Mouse (Mus musculus) neural tube, embryonic 14.5 days (tissue): Measurements from ENCODE around the gene Olfr1195. TPM values are rescaled to one million over a fixed set of nuclear protein-coding genes. Genes with fewer than 3 reads are reported as not detected.
"Not testable (repeated sequence)": the region's sequence is repeated elsewhere in the genome, so short reads cannot be mapped to it uniquely, and the experiment has no call there.

Experiments
- ATAC-seq: fragments of 200-750 bp; cut with Nextera tagmentation; 2 replicates; pipeline ENCODE4 v1.8.0; 2017; ENCODE audit warnings: low read depth, mild to moderate bottlenecking, moderate TSS enrichment, moderate library complexity
- H3K27ac ChIP-seq: fragments of 300-500 bp; sonication (generic); 2 replicates; pipeline ENCODE4 v1.5.1; 2014; ENCODE audit warnings: low read depth, mild to moderate bottlenecking, control low read depth, low read length, moderate library complexity, mixed read lengths
- H3K27me3 ChIP-seq: fragments of 300-500 bp; sonication (generic); 2 replicates; pipeline ENCODE4 v1.6.1; 2014; ENCODE audit warnings: low read length; ENCODE audit not compliant: control insufficient read depth, insufficient read depth
- H3K36me3 ChIP-seq: fragments of 300-500 bp; sonication (generic); 2 replicates; pipeline ENCODE4 v1.6.1; 2014; ENCODE audit warnings: low read length, mixed read lengths; ENCODE audit not compliant: control insufficient read depth, insufficient read depth
- H3K4me1 ChIP-seq: fragments of 300-500 bp; sonication (generic); 2 replicates; pipeline ENCODE4 v1.6.1; 2014; ENCODE audit warnings: low read length; ENCODE audit not compliant: control insufficient read depth, insufficient read depth
- H3K4me2 ChIP-seq: fragments of 300-500 bp; sonication (generic); 2 replicates; pipeline ENCODE4 v1.6.1; 2014; ENCODE audit warnings: mild to moderate bottlenecking, low read depth, low read length, control low read depth
- H3K4me3 ChIP-seq: fragments of 300-500 bp; sonication (generic); 2 replicates; pipeline ENCODE4 v1.5.1; 2014; ENCODE audit warnings: low read depth, low read length, control low read depth, mixed read lengths
- H3K9ac ChIP-seq: fragments of 300-500 bp; sonication (generic); replicated peaks from 2 replicates; pipeline ENCODE4 v1.6.1; 2014; ENCODE audit warnings: low read depth, mild to moderate bottlenecking, control low read depth, low read length, mixed read lengths
- H3K9me3 ChIP-seq: fragments of 300-500 bp; sonication (generic); 2 replicates; pipeline ENCODE4 v1.6.1; 2016; ENCODE audit warnings: low read length; ENCODE audit not compliant: control insufficient read depth
- WGBS: fragments of 180-500 bp; shearing (Covaris S2); extraction: QIAGEN DNeasy Blood & Tissue Kit; methylation state at CpG from one replicate; pipeline ENCODE4 v1.1.7; 2014; 5-methylcytosine and 5-hydroxymethylcytosine counted together
- polyA plus RNA-seq: library from polyadenylated mRNA; unstranded; fragments of >200 nt; fragmentation: Nextera tagmentation; extraction: Ambion mirVana; gene quantifications from 2 replicates; pipeline ENCODE4 v1.2.1, GENCODE M21; 2014

Gene Olfr1195
- not detected in 2 replicates for polyA plus RNA-seq

DNA sequence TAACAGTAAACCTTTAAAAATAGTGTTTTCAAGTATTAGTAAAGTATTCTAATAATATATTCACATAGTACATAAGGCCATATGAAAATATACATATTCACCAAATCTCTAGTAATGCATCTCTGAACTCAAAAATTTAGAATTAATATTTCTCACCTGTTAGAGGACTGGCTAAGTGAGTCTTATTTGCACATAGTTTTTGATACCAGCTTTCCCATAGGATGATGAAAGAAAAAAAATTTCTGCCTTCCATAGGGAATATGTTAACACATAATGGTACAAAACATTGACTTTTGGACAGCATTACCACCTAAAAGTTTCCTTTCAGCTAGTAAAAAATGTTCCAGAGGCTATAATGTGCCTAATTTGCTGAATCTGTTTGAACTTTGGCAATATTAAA is at the start of gene Olfr1195:
Gene Olfr1195 (minus strand): TSS at position 101 of the 400 bp plus-strand sequence.
- no peaks in the 10 kb centered on the region for H3K36me3 ChIP-seq
- no peak for ATAC-seq
- H3K9me3 ChIP-seq = no peaks in the 10 kb centered on the region
- H3K4me3 ChIP-seq = no peak within 1 kb of the TSS
- H3K27ac ChIP-seq = no peak within 1 kb of the TSS
- no peak within 1 kb of the TSS for H3K9ac ChIP-seq
- H3K4me2 ChIP-seq = no peak within 1 kb of the TSS
- H3K27me3 ChIP-seq = no peaks in the 10 kb centered on the region
- H3K4me1 ChIP-seq = no peaks in the 10 kb centered on the region

DNA sequence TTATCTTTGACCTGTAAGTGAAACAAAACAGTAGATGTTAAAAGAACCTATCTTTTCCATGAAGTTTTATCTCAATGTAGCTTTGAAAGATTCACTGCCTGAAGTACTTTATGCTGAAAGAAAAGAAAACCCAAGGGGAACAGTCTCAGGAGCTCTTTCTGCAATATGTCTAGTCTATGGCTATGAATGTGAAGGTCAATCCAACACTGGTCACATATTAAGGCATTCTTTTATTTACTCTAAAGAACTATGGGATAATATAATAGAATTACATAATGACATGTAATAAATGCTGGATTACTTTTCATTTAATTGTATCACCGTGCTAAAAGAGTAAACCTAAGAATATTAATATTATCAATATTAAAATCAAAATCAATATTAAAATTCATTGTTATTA is 43.3 kb upstream of the Olfr1195 start, which contains the start of gene Olfr1197:
Gene Olfr1197 (minus strand): TSS at position 101 of the 400 bp plus-strand sequence.
- Histone ChIP-seq H3K9me3 (no peaks in the 10 kb centered on the region), H3K9ac (no peak within 1 kb of the TSS), H3K4me1 (no peaks in the 10 kb centered on the region), H3K4me2 (no peak within 1 kb of the TSS), H3K27ac (no peak within 1 kb of the TSS), H3K27me3 (no peaks in the 10 kb centered on the region), H3K4me3 (no peak within 1 kb of the TSS), H3K36me3 (no peaks in the 10 kb centered on the region)
- WGBS = 83% methylated on average over 1 of the region's 1 CpGs
- no peak for ATAC-seq

GRCm38 (mm10) chr2:88704497-88704896 is 15.5 kb upstream of the Olfr1195 start, which contains the start of gene Olfr1196:
Gene Olfr1196, minus strand, starts transcription at chr2:88704597.
- 88% methylated on average over 2 of the region's 2 CpGs for WGBS
- no peaks in the 10 kb centered on the region for H3K36me3 ChIP-seq
- H3K9me3 ChIP-seq = no peaks in the 10 kb centered on the region
- no peak within 1 kb of the TSS for H3K27ac ChIP-seq
- H3K4me1 ChIP-seq = no peaks in the 10 kb centered on the region
- no peak for ATAC-seq
- no peak within 1 kb of the TSS for H3K4me2 ChIP-seq
- H3K9ac ChIP-seq = no peak within 1 kb of the TSS
- H3K4me3 ChIP-seq = no peak within 1 kb of the TSS
- no peaks in the 10 kb centered on the region for H3K27me3 ChIP-seq

- not testable (repeated sequence) for H3K9ac ChIP-seq, H3K4me1 ChIP-seq, H3K9me3 ChIP-seq, H3K27me3 ChIP-seq, H3K4me3 ChIP-seq, H3K27ac ChIP-seq, ATAC-seq, H3K4me2 ChIP-seq, H3K36me3 ChIP-seq
Measured at GRCm38 (mm10) chr2:88675328-88675727, 13.7 kb downstream of the Olfr1195 start, which contains the start of gene Olfr1193. Gene Olfr1193, plus strand, starts transcription at chr2:88675628.

DNA sequence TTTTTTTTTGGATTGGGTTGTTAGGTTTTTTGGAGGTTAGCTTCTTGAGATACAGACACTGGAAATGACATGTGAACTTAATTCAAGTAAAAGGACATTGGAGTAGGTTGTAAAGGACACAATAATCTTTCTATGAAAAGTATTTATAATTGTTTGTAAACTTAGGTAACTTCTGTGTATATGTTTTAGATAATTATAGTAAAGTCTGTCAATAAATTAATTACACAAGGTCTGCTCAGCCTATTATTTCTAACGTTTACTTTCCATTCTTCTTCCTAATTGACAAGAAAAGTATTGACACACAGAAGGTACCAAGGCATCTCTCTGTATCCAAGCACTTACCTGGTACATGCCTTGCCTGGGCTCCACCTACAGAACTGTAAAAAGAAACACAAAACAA is 40.8 kb downstream of the Olfr1195 start, which contains the start of gene Olfr1192-ps1:
Gene Olfr1192-ps1 (plus strand): TSS at position 301 of the 400 bp plus-strand sequence.
- Histone ChIP-seq H3K27ac (no peak within 1 kb of the TSS), H3K36me3 (no peaks in the 10 kb centered on the region), H3K9me3 (no peaks in the 10 kb centered on the region), H3K4me2 (no peak within 1 kb of the TSS), H3K27me3 (no peaks in the 10 kb centered on the region), H3K4me3 (no peak within 1 kb of the TSS), H3K9ac (no peak within 1 kb of the TSS), H3K4me1 (no peaks in the 10 kb centered on the region)
- WGBS = 50% methylated on average over 1 of the region's 1 CpGs
- no peak for ATAC-seq

GRCm38 (mm10) chr2:88640242-88640641 is 48.7 kb downstream of the Olfr1195 start, which contains the start of gene Olfr1191-ps1:
Gene Olfr1191-ps1, plus strand, starts transcription at chr2:88640542.
- not testable (repeated sequence) for H3K27ac ChIP-seq, ATAC-seq, H3K4me1 ChIP-seq, H3K4me3 ChIP-seq, H3K36me3 ChIP-seq, H3K4me2 ChIP-seq, H3K9ac ChIP-seq, H3K9me3 ChIP-seq, H3K27me3 ChIP-seq
- WGBS = 92% methylated on average over 1 of the region's 1 CpGs

Other genes starting within 250 kb of the Olfr1195 start
- gene Gm13757, start 240.1 kb downstream of the Olfr1195 start, polyA plus RNA-seq = not detected in 2 replicates
- gene Olfr1183, start 234.3 kb downstream of the Olfr1195 start, polyA plus RNA-seq = not detected in 2 replicates
- not detected in 2 replicates for gene Olfr1184, start 205.6 kb downstream of the Olfr1195 start, polyA plus RNA-seq
- not detected in 2 replicates for gene Olfr1185-ps1, start 195.9 kb downstream of the Olfr1195 start, polyA plus RNA-seq
- gene Olfr1186, start 170.6 kb downstream of the Olfr1195 start, polyA plus RNA-seq = not detected in 2 replicates
- gene Olfr1188, start 132.3 kb downstream of the Olfr1195 start, polyA plus RNA-seq = not detected in 2 replicates
- gene Olfr1189, start 102.7 kb downstream of the Olfr1195 start, polyA plus RNA-seq = not detected in 2 replicates
- not detected in 2 replicates for gene Olfr1191-ps1, start 48.6 kb downstream of the Olfr1195 start, polyA plus RNA-seq
- gene Olfr1192-ps1, start 40.7 kb downstream of the Olfr1195 start, polyA plus RNA-seq = not detected in 2 replicates
- gene Olfr1193, start 13.6 kb downstream of the Olfr1195 start, polyA plus RNA-seq = not detected in 2 replicates
- not detected in 2 replicates for gene Olfr1196, start 15.4 kb upstream of the Olfr1195 start, polyA plus RNA-seq
- not detected in 2 replicates for gene Olfr1197, start 43.2 kb upstream of the Olfr1195 start, polyA plus RNA-seq
- not detected in 2 replicates for gene Olfr1198, start 62.2 kb upstream of the Olfr1195 start, polyA plus RNA-seq
- not detected in 2 replicates for gene Olfr1199, start 71.3 kb upstream of the Olfr1195 start, polyA plus RNA-seq
- not detected in 2 replicates for gene Olfr1200, start 81.3 kb upstream of the Olfr1195 start, polyA plus RNA-seq
- not detected in 2 replicates for gene Olfr1201, start 103.8 kb upstream of the Olfr1195 start, polyA plus RNA-seq
- 0.05 TPM in 1 of 2 replicates, not detected in the other for gene Olfr1202, start 125.3 kb upstream of the Olfr1195 start, polyA plus RNA-seq
- not detected in 2 replicates for gene Olfr1205, start 140.6 kb upstream of the Olfr1195 start, polyA plus RNA-seq
- not detected in 2 replicates for gene Olfr1204, start 160.1 kb upstream of the Olfr1195 start, polyA plus RNA-seq
- not detected in 2 replicates for gene Olfr1206, start 174.0 kb upstream of the Olfr1195 start, polyA plus RNA-seq
- not detected in 2 replicates for gene Olfr1208, start 213.1 kb upstream of the Olfr1195 start, polyA plus RNA-seq
- gene Olfr1209, start 226.0 kb upstream of the Olfr1195 start, polyA plus RNA-seq = not detected in 2 replicates
- not detected in 2 replicates for gene Olfr1211, start 248.9 kb upstream of the Olfr1195 start, polyA plus RNA-seq